Mouse (Mus musculus) layer of hippocampus, adult 11-12 months (tissue): ENCODE data around the gene Cd86.

Experiments used
- DNase-seq: peaks from one replicate; pipeline ENCODE4 v3.0.0; 2022; ENCODE audit warnings: low spot score

The Cd86 gene

GRCm38 (mm10) chr16:36655910-36656309, 10.0 kb downstream of the Cd86 start:
- DNase-seq = no peak

- no peak for DNase-seq
Observed at GRCm38 (mm10) chr16:36655199-36655598, 10.7 kb downstream of the Cd86 start.

GRCm38 (mm10) chr16:36651174-36651766, 14.6 kb downstream of the Cd86 start:
- no peak for DNase-seq

- no peak for DNase-seq
Observed at GRCm38 (mm10) chr16:36650511-36650910, 15.4 kb downstream of the Cd86 start.

GRCm38 (mm10) chr16:36649304-36649703, 16.6 kb downstream of the Cd86 start:
- DNase-seq = no peak

- no peak for DNase-seq
Observed at GRCm38 (mm10) chr16:36645124-36645523, 20.8 kb downstream of the Cd86 start.

GRCm38 (mm10) chr16:36642696-36643046, 23.2 kb downstream of the Cd86 start:
- no peak for DNase-seq

GRCm38 (mm10) chr16:36641830-36642695, 23.8 kb downstream of the Cd86 start:
- no peak for DNase-seq

- DNase-seq = no peak
Observed at GRCm38 (mm10) chr16:36640993-36641392, 24.9 kb downstream of the Cd86 start.

- DNase-seq = no peak
Observed at GRCm38 (mm10) chr16:36639812-36640504, 25.9 kb downstream of the Cd86 start.

- DNase-seq = no peak
Observed at GRCm38 (mm10) chr16:36636800-36637199, 29.1 kb downstream of the Cd86 start.

GRCm38 (mm10) chr16:36634971-36635710, 30.7 kb downstream of the Cd86 start:
- no peak for DNase-seq

- DNase-seq = no peak
Observed at GRCm38 (mm10) chr16:36634421-36634820, 31.5 kb downstream of the Cd86 start.

- no peak for DNase-seq
Observed at GRCm38 (mm10) chr16:36632229-36632628, 33.7 kb downstream of the Cd86 start.

- no peak for DNase-seq
Observed at GRCm38 (mm10) chr16:36631607-36632006, 34.3 kb downstream of the Cd86 start.

GRCm38 (mm10) chr16:36627740-36628139, 38.1 kb downstream of the Cd86 start:
- DNase-seq = no peak

- DNase-seq = no peak
Observed at GRCm38 (mm10) chr16:36626567-36627197, 39.2 kb downstream of the Cd86 start.

GRCm38 (mm10) chr16:36625909-36626308, 40.0 kb downstream of the Cd86 start:
- DNase-seq = no peak

- DNase-seq = no peak
Observed at GRCm38 (mm10) chr16:36622320-36622719, 43.6 kb downstream of the Cd86 start.

GRCm38 (mm10) chr16:36621108-36621507, 44.8 kb downstream of the Cd86 start:
- DNase-seq = no peak

GRCm38 (mm10) chr16:36613701-36614100, 52.2 kb downstream of the Cd86 start:
- no peak for DNase-seq

GRCm38 (mm10) chr16:36602632-36603031, 63.2 kb downstream of the Cd86 start:
- no peak for DNase-seq
